21 mouse cellular contexts compared by ENCODE assay signal in the genomic region with DNA sequence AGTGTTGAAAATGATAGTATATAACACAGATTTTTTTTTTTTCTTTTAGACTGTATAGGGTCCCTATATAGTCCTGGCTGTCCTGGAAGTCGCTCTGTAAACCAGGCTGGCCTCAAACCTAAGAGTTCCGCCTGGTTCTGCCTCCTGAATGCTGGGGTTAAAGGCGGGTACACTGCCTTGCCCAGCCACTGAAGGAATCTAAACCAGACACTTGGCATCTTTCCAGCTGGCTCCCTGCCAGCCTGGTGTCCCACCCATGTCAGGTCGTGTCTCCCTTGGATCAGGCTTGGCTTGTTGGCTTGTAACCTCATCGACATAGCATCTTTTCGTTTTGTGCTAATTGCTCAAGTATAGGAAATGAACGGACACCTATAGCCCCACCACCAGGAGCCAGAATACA. TPM values are rescaled to one million over a fixed set of nuclear protein-coding genes. Genes with fewer than 3 reads are reported as not detected.
DNase-seq lines count a peak whose midpoint lies in the region; ATAC-seq lines count a peak whose summit lies in the region.
"Had no signal": no experiment of that assay in that cellular context is flagged by ENCODE, and none has a peak within 500 bp of the region (broad histone marks: within the 10 kb centered on the region; RNA-seq: fewer than 3 reads in every experiment).

No protein-coding gene starts in this region.

- no peak for ATAC-seq in midbrain, embryonic 14.5 days (ENCODE audit: low FRiP score, low TSS enrichment)
- ATAC-seq in midbrain, embryonic 13.5 days, result no peak
- peak; percentile 19; the same call in 1 of the 2 replicates for ATAC-seq in megakaryocyte-erythroid progenitor cell, adult 5-6 weeks (replicated peaks; ENCODE audit: low FRiP score, low TSS enrichment, poor library complexity, severe bottlenecking)
- ATAC-seq: forebrain, embryonic 13.5 days had no signal

- H3K36me3 ChIP-seq in midbrain, embryonic 14.5 days (ENCODE audit: control insufficient read depth, insufficient read depth, low read length), result peaks cover 44% of the 10 kb centered on the region
- peaks cover 50% of the 10 kb centered on the region for H3K36me3 ChIP-seq in midbrain, embryonic 13.5 days

- H3K9me3 ChIP-seq in midbrain, embryonic 14.5 days (ENCODE audit: control insufficient read depth, low read length), result 0 out of 2 replicates have a peak, but pooled peaks cover 3% of the 10 kb centered on the region
- no peaks in the 10 kb centered on the region for H3K9me3 ChIP-seq in midbrain, embryonic 13.5 days
- H3K9me3 ChIP-seq: embryonic facial prominence, embryonic 15.5 days; forebrain, embryonic 13.5 days; heart, embryonic 10.5 days had no signal

- H3K27ac ChIP-seq in midbrain, embryonic 14.5 days (replicated peaks; ENCODE audit: low read depth, low read length), result no peak overlapping the region
- H3K27ac ChIP-seq in midbrain, embryonic 13.5 days, result no peak overlapping the region
- H3K27ac ChIP-seq: embryonic facial prominence, embryonic 15.5 days; forebrain, embryonic 13.5 days; heart, embryonic 10.5 days; hindbrain, embryonic 12.5 days; liver, embryonic 13.5 days had no signal

- no peak overlapping the region for H3K9ac ChIP-seq in midbrain, embryonic 14.5 days (replicated peaks; ENCODE audit: low read length)
- no peak overlapping the region for H3K9ac ChIP-seq in midbrain, embryonic 13.5 days (replicated peaks)
- H3K9ac ChIP-seq: embryonic facial prominence, embryonic 15.5 days; forebrain, embryonic 13.5 days; hindbrain, embryonic 12.5 days; liver, embryonic 13.5 days had no signal

- no peak overlapping the region for H3K4me3 ChIP-seq in midbrain, embryonic 14.5 days (replicated peaks; ENCODE audit: low read depth, low read length)
- H3K4me3 ChIP-seq in midbrain, embryonic 13.5 days (replicated peaks), result no peak overlapping the region
- H3K4me3 ChIP-seq: embryonic facial prominence, embryonic 15.5 days; forebrain, embryonic 13.5 days; heart, embryonic 10.5 days; hindbrain, embryonic 12.5 days; liver, embryonic 13.5 days had no signal

- H3K4me1 ChIP-seq in midbrain, embryonic 14.5 days (ENCODE audit: control insufficient read depth, insufficient read depth, low read length), result no peaks in the 10 kb centered on the region
- H3K4me1 ChIP-seq in midbrain, embryonic 13.5 days (replicated peaks), result peaks cover 18% of the 10 kb centered on the region; the same call in 1 of the 2 replicates

- no peak overlapping the region for H3K4me2 ChIP-seq in midbrain, embryonic 14.5 days (ENCODE audit: low read length)
- H3K4me2 ChIP-seq in midbrain, embryonic 13.5 days (replicated peaks), result no peak overlapping the region
- H3K4me2 ChIP-seq: embryonic facial prominence, embryonic 15.5 days; forebrain, embryonic 13.5 days; hindbrain, embryonic 12.5 days; liver, embryonic 13.5 days had no signal

- WGBS in midbrain, embryonic 14.5 days, result 71% methylated on average over 7 of the region's 7 CpGs
- 64% methylated on average over 7 of the region's 7 CpGs for WGBS in midbrain, embryonic 13.5 days

- no peaks in the 10 kb centered on the region; the same call in 1 of the 2 replicates for H3K27me3 ChIP-seq in midbrain, embryonic 14.5 days (ENCODE audit: control insufficient read depth, insufficient read depth, low read length)
- H3K27me3 ChIP-seq in midbrain, embryonic 13.5 days, result peaks cover 13% of the 10 kb centered on the region
- H3K27me3 ChIP-seq: CH12.LX had no signal

- DNase-seq in heart, postnatal 4 days, result peak; percentile 64
- DNase-seq in heart, adult 18-20 months, result no peak
- peak; percentile 58 for DNase-seq in midbrain, embryonic 14.5 days
- peak; percentile 56 for DNase-seq in ZHBTc4 (ENCODE audit: low read depth, low spot score)
- no peak for DNase-seq in layer of hippocampus, adult 9-11 months
- no peak for DNase-seq in spleen, adult 18-20 months
- DNase-seq: adrenal gland, adult 8-10 months; left cerebral cortex, postnatal 4 days; liver, embryonic 13.5 days; right cerebral cortex, postnatal 14 days; thymus, postnatal 36 days had no signal

RNA-seq across cellular contexts. Expression of a gene that starts 5.4 kb away (rescaled TPM):
- not detected for total RNA-seq in heart, postnatal 4 days (2021)
- not detected for total RNA-seq in heart, adult 18-20 months (2021)
- polyA plus RNA-seq in midbrain, embryonic 14.5 days (2014; fragmentation: Nextera tagmentation; extraction: Ambion mirVana), result 0.32 TPM in 1 of 2 replicates, not detected in the other
- not detected in 2 replicates for polyA plus RNA-seq in midbrain, embryonic 13.5 days (2015; fragmentation: Nextera tagmentation; extraction: Ambion mirVana)
- total RNA-seq in megakaryocyte-erythroid progenitor cell, adult 5-6 weeks (2014; fragmentation: Nextera tagmentation), result not detected in 2 replicates
- total RNA-seq in megakaryocyte-erythroid progenitor cell, adult 5-6 weeks (2017), result not detected in 2 replicates
- total RNA-seq: CH12.LX; gastrocnemius, adult 18-20 months; monocyte, adult 5-6 weeks; neutrophil, adult 5-6 weeks had no signal
- polyA plus RNA-seq: forebrain, embryonic 13.5 days; liver, embryonic 13.5 days had no signal

RNA-seq across cellular contexts. Expression of a gene that starts 16.1 kb away (rescaled TPM):
- total RNA-seq in heart, postnatal 4 days (2021), result 10 to 100 TPM; 30.8 to 32.0 TPM
- total RNA-seq in heart, adult 18-20 months (2021), result 10 to 100 TPM; 19.2 to 23.0 TPM
- polyA plus RNA-seq in midbrain, embryonic 14.5 days (2014; fragmentation: Nextera tagmentation; extraction: Ambion mirVana), result 29.4 and 31.9 TPM in 2 replicates
- 43.9 and 44.3 TPM in 2 replicates for polyA plus RNA-seq in midbrain, embryonic 13.5 days (2015; fragmentation: Nextera tagmentation; extraction: Ambion mirVana)
- total RNA-seq in megakaryocyte-erythroid progenitor cell, adult 5-6 weeks (2014; fragmentation: Nextera tagmentation), result 28.3 and 41.7 TPM in 2 replicates
- 40.4 and 40.6 TPM in 2 replicates for total RNA-seq in megakaryocyte-erythroid progenitor cell, adult 5-6 weeks (2017)

RNA-seq across cellular contexts. Expression of a gene that starts 16.2 kb away (rescaled TPM):
- total RNA-seq in heart, postnatal 4 days (2021), result 10 to 100 TPM; 10.7 to 10.8 TPM
- total RNA-seq in heart, adult 18-20 months (2021), result 10 to 100 TPM; 13.4 to 16.3 TPM
- polyA plus RNA-seq in midbrain, embryonic 14.5 days (2014; fragmentation: Nextera tagmentation; extraction: Ambion mirVana), result 20.6 and 25.5 TPM in 2 replicates
- polyA plus RNA-seq in midbrain, embryonic 13.5 days (2015; fragmentation: Nextera tagmentation; extraction: Ambion mirVana), result 23.0 and 23.9 TPM in 2 replicates
- total RNA-seq in megakaryocyte-erythroid progenitor cell, adult 5-6 weeks (2014; fragmentation: Nextera tagmentation), result 9.9 and 11.8 TPM in 2 replicates
- 5.5 and 6.9 TPM in 2 replicates for total RNA-seq in megakaryocyte-erythroid progenitor cell, adult 5-6 weeks (2017)

RNA-seq across cellular contexts. Expression of a gene that starts 20.0 kb away (rescaled TPM):
- under 1 TPM; 0.29 to 0.45 TPM for total RNA-seq in heart, postnatal 4 days (2021)
- under 1 TPM in 1 of 2 experiments, not detected in 1; 0.69 TPM for total RNA-seq in heart, adult 18-20 months (2021)
- 0.84 and 1.3 TPM in 2 replicates for polyA plus RNA-seq in midbrain, embryonic 14.5 days (2014; fragmentation: Nextera tagmentation; extraction: Ambion mirVana)
- polyA plus RNA-seq in midbrain, embryonic 13.5 days (2015; fragmentation: Nextera tagmentation; extraction: Ambion mirVana), result 0.15 TPM in 1 of 2 replicates, not detected in the other
- not detected in 2 replicates for total RNA-seq in megakaryocyte-erythroid progenitor cell, adult 5-6 weeks (2014; fragmentation: Nextera tagmentation)
- total RNA-seq in megakaryocyte-erythroid progenitor cell, adult 5-6 weeks (2017), result not detected in 2 replicates
- total RNA-seq: gastrocnemius, adult 18-20 months had no signal

RNA-seq across cellular contexts. Expression of a gene that starts 39.8 kb away (rescaled TPM):
- not detected for total RNA-seq in heart, postnatal 4 days (2021)
- not detected for total RNA-seq in heart, adult 18-20 months (2021)
- 1.4 and 1.7 TPM in 2 replicates for polyA plus RNA-seq in midbrain, embryonic 14.5 days (2014; fragmentation: Nextera tagmentation; extraction: Ambion mirVana)
- 1.4 and 2.0 TPM in 2 replicates for polyA plus RNA-seq in midbrain, embryonic 13.5 days (2015; fragmentation: Nextera tagmentation; extraction: Ambion mirVana)
- total RNA-seq in megakaryocyte-erythroid progenitor cell, adult 5-6 weeks (2014; fragmentation: Nextera tagmentation), result 6.4 and 9.0 TPM in 2 replicates
- 6.3 and 7.9 TPM in 2 replicates for total RNA-seq in megakaryocyte-erythroid progenitor cell, adult 5-6 weeks (2017)
- total RNA-seq: gastrocnemius, adult 18-20 months had no signal

Comparison
In these comparisons a context has a peak if more than half of its experiments do, and no peak if none do; other contexts are left out.
1. DNase-seq: peak in heart, postnatal 4 days (single experiment), midbrain, embryonic 14.5 days (single experiment) and ZHBTc4 (single experiment); none in heart, adult 18-20 months (0 of 2), layer of hippocampus, adult 9-11 months (single experiment) and spleen, adult 18-20 months (0 of 2).